Mouse (Mus musculus): Measurements from ENCODE around the gene Lrrc74b. TPM values are rescaled to one million over a fixed set of nuclear protein-coding genes. Genes with fewer than 3 reads are reported as not detected.
"Not testable (repeated sequence)": the region's sequence is repeated elsewhere in the genome, so short reads cannot be mapped to it uniquely, and the experiment has no call there.

Lrrc74b gene
- polyA plus RNA-seq, 1 experiment from 2014 or later, result 0.20 TPM

DNA sequence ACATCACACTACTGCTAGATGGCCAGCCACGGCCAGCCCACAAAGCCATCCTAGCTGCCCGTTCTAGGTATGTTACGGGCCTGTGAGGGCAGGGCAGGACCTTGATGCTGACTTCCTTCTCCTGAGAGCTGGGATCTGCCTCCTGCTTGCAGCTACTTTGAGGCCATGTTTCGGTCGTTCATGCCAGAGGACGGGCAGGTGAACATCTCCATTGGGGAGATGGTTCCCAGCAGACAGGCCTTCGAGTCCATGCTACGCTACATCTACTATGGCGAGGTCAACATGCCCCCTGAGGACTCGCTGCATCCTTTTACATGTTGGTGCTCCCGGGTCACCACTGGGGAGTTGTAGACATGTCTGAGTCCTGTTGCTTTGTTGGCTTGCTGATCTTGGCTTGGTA lies 36.9 kb downstream of the Lrrc74b start:
- H3K27ac ChIP-seq (replicated peaks; ENCODE audit: low read depth, low read length), result no peak overlapping the region

GRCm38 (mm10) chr16:17518910-17519309 lies 42.1 kb downstream of the Lrrc74b start:
- no peak overlapping the region for H3K4me3 ChIP-seq (ENCODE audit: low read depth, low read length)
- ATAC-seq (ENCODE audit: insufficient number of reproducible peaks, low FRiP score, low TSS enrichment, low read depth), result no peak
- no peak overlapping the region for H3K27ac ChIP-seq (replicated peaks; ENCODE audit: low read depth, low read length)
- DNase-seq (ENCODE audit: low spot score), result no peak
- WGBS, result 85% methylated on average over 2 of the region's 2 CpGs
- peaks cover 31% of the 10 kb centered on the region for H3K36me3 ChIP-seq (ENCODE audit: control insufficient read depth, insufficient read depth, low read length)
- H3K4me1 ChIP-seq (ENCODE audit: control insufficient read depth, insufficient read depth, low read length), result no peaks in the 10 kb centered on the region
- H3K27me3 ChIP-seq (ENCODE audit: control insufficient read depth, insufficient read depth, low read length), result no peaks in the 10 kb centered on the region
- no peak overlapping the region for H3K9ac ChIP-seq (ENCODE audit: low read length)
- no peak overlapping the region for H3K4me2 ChIP-seq (ENCODE audit: low read depth, severe bottlenecking)
- H3K9me3 ChIP-seq (ENCODE audit: control insufficient read depth, low read length), result no peaks in the 10 kb centered on the region

More for the DNA sequence above, 36.9 kb downstream of the Lrrc74b start:
- Histone ChIP-seq H3K4me3 (ENCODE audit: low read depth, low read length) (no peak overlapping the region), H3K4me2 (ENCODE audit: low read depth, severe bottlenecking) (no peak overlapping the region), H3K4me1 (ENCODE audit: control insufficient read depth, insufficient read depth, low read length) (no peaks in the 10 kb centered on the region), H3K36me3 (ENCODE audit: control insufficient read depth, insufficient read depth, low read length) (peaks cover 57% of the 10 kb centered on the region), H3K9me3 (ENCODE audit: control insufficient read depth, low read length) (no peaks in the 10 kb centered on the region), H3K27me3 (ENCODE audit: control insufficient read depth, insufficient read depth, low read length) (no peaks in the 10 kb centered on the region), H3K9ac (ENCODE audit: low read length) (no peak overlapping the region)
- 95% methylated on average over 11 of the region's 11 CpGs for WGBS
- no peak for ATAC-seq (ENCODE audit: insufficient number of reproducible peaks, low FRiP score, low TSS enrichment, low read depth)
- no peak for DNase-seq (ENCODE audit: low spot score)

GRCm38 (mm10) chr16:17511431-17511830 lies 49.6 kb downstream of the Lrrc74b start:
- no peak overlapping the region for H3K27ac ChIP-seq (replicated peaks; ENCODE audit: low read depth, low read length)
- ATAC-seq (ENCODE audit: insufficient number of reproducible peaks, low FRiP score, low TSS enrichment, low read depth) (no peak), DNase-seq (ENCODE audit: low spot score) (no peak)
- no peak overlapping the region for H3K9ac ChIP-seq (ENCODE audit: low read length)
- H3K9me3 ChIP-seq (ENCODE audit: control insufficient read depth, low read length), result no peaks in the 10 kb centered on the region
- no peaks in the 10 kb centered on the region for H3K27me3 ChIP-seq (ENCODE audit: control insufficient read depth, insufficient read depth, low read length)
- 95% methylated on average over 4 of the region's 4 CpGs for WGBS
- no peak overlapping the region for H3K4me3 ChIP-seq (ENCODE audit: low read depth, low read length)
- H3K4me2 ChIP-seq (ENCODE audit: low read depth, severe bottlenecking), result no peak overlapping the region
- 0 out of 2 replicates have a peak, but pooled peaks cover 5% of the 10 kb centered on the region for H3K4me1 ChIP-seq (ENCODE audit: control insufficient read depth, insufficient read depth, low read length)
- peaks cover 2% of the 10 kb centered on the region; the same call in 1 of the 2 replicates for H3K36me3 ChIP-seq (ENCODE audit: control insufficient read depth, insufficient read depth, low read length)

GRCm38 (mm10) chr16:17510686-17511085 lies 50.4 kb downstream of the Lrrc74b start:
- Histone ChIP-seq H3K4me3 (ENCODE audit: low read depth, low read length) (no peak overlapping the region), H3K36me3 (ENCODE audit: control insufficient read depth, insufficient read depth, low read length) (peaks cover 2% of the 10 kb centered on the region; the same call in 1 of the 2 replicates), H3K27ac (replicated peaks; ENCODE audit: low read depth, low read length) (no peak overlapping the region), H3K9me3 (ENCODE audit: control insufficient read depth, low read length) (no peaks in the 10 kb centered on the region), H3K4me2 (ENCODE audit: low read depth, severe bottlenecking) (no peak overlapping the region), H3K4me1 (ENCODE audit: control insufficient read depth, insufficient read depth, low read length) (0 out of 2 replicates have a peak, but pooled peaks cover 5% of the 10 kb centered on the region), H3K27me3 (ENCODE audit: control insufficient read depth, insufficient read depth, low read length) (no peaks in the 10 kb centered on the region), H3K9ac (ENCODE audit: low read length) (no peak overlapping the region)
- ATAC-seq (ENCODE audit: insufficient number of reproducible peaks, low FRiP score, low TSS enrichment, low read depth) (no peak), DNase-seq (ENCODE audit: low spot score) (no peak)
- 94% methylated on average over 2 of the region's 2 CpGs for WGBS

DNA sequence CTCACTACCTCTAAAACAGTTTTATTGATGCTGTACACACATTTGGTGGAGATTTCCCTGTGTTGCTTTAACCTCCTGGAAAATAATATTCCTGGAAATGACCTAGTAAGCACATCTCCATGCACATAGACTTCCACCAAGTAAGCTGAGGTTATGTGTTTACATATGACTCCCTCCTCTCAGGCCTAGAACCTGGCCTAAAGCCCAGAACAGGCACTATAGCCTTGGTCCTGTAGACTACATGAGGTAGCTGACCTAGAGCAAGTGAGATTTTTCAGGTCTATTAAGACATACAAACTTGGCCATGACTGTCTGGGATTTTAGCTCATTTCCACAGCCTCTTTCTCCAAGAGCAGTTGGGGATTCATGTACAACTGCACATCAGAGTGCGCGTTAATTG lies 50.9 kb downstream of the Lrrc74b start:
- 0 out of 2 replicates have a peak, but pooled peaks cover 5% of the 10 kb centered on the region for H3K4me1 ChIP-seq (ENCODE audit: control insufficient read depth, insufficient read depth, low read length)
- H3K4me3 ChIP-seq (ENCODE audit: low read depth, low read length), result no peak overlapping the region
- no peaks in the 10 kb centered on the region; the same call in 1 of the 2 replicates for H3K36me3 ChIP-seq (ENCODE audit: control insufficient read depth, insufficient read depth, low read length)
- no peaks in the 10 kb centered on the region for H3K27me3 ChIP-seq (ENCODE audit: control insufficient read depth, insufficient read depth, low read length)
- WGBS, result 98% methylated on average over 2 of the region's 2 CpGs
- ATAC-seq (ENCODE audit: insufficient number of reproducible peaks, low FRiP score, low TSS enrichment, low read depth) (no peak), DNase-seq (ENCODE audit: low spot score) (no peak)
- no peaks in the 10 kb centered on the region for H3K9me3 ChIP-seq (ENCODE audit: control insufficient read depth, low read length)
- H3K4me2 ChIP-seq (ENCODE audit: low read depth, severe bottlenecking), result 0 out of 2 replicates have a peak overlapping the region, but pooled peaks have one; percentile 3
- no peak overlapping the region for H3K9ac ChIP-seq (ENCODE audit: low read length)
- no peak overlapping the region for H3K27ac ChIP-seq (replicated peaks; ENCODE audit: low read depth, low read length)

DNA sequence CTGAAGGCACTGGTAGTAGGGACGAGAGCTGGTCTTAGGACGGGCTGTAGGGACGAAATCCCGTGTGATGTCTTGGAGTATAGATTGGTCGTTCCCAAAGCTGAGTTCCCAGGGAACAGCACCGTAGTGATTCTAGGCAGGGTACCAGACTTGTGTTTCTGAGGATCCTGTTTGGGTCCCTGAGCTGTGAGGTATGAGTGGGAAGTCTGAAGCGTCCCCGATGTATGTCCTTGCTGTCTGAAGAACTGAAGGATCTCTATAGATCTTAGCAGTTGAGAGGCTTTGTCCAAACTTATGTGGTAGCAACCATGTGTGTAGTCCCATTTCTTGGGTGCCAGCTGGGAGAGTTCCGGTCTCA lies 51.8 kb downstream of the Lrrc74b start:
- ATAC-seq (ENCODE audit: insufficient number of reproducible peaks, low FRiP score, low TSS enrichment, low read depth), result no peak
- Histone ChIP-seq H3K4me2 (ENCODE audit: low read depth, severe bottlenecking) (peak overlapping the region; percentile 73), H3K4me3 (ENCODE audit: low read depth, low read length) (peak overlapping the region; percentile 70), H3K4me1 (ENCODE audit: control insufficient read depth, insufficient read depth, low read length) (0 out of 2 replicates have a peak, but pooled peaks cover 5% of the 10 kb centered on the region), H3K27me3 (ENCODE audit: control insufficient read depth, insufficient read depth, low read length) (no peaks in the 10 kb centered on the region), H3K9ac (ENCODE audit: low read length) (peak overlapping the region; percentile 83), H3K27ac (replicated peaks; ENCODE audit: low read depth, low read length) (no peak overlapping the region; the same call in 1 of the 2 replicates), H3K36me3 (ENCODE audit: control insufficient read depth, insufficient read depth, low read length) (no peaks in the 10 kb centered on the region; the same call in 1 of the 2 replicates), H3K9me3 (ENCODE audit: control insufficient read depth, low read length) (no peaks in the 10 kb centered on the region)
- no peak for DNase-seq (ENCODE audit: low spot score)
- WGBS, result 14% methylated on average over 9 of the region's 9 CpGs

- peak within 1 kb of the TSS; percentile 83 for H3K9ac ChIP-seq (ENCODE audit: low read length)
- H3K36me3 ChIP-seq (ENCODE audit: control insufficient read depth, insufficient read depth, low read length), result no peaks in the 10 kb centered on the region; the same call in 1 of the 2 replicates
- peak within 1 kb of the TSS; percentile 73 for H3K4me2 ChIP-seq (ENCODE audit: low read depth, severe bottlenecking)
- H3K9me3 ChIP-seq (ENCODE audit: control insufficient read depth, low read length), result no peaks in the 10 kb centered on the region
- ATAC-seq (ENCODE audit: insufficient number of reproducible peaks, low FRiP score, low TSS enrichment, low read depth) (peak; percentile 96), DNase-seq (ENCODE audit: low spot score) (peak; percentile 95)
- peak within 1 kb of the TSS; percentile 70 for H3K4me3 ChIP-seq (ENCODE audit: low read depth, low read length)
- under 1% methylated on average over 50 of the region's 50 CpGs for WGBS
- H3K27me3 ChIP-seq (ENCODE audit: control insufficient read depth, insufficient read depth, low read length), result no peaks in the 10 kb centered on the region
- H3K27ac ChIP-seq (replicated peaks; ENCODE audit: low read depth, low read length), result peak within 1 kb of the TSS; percentile 36; the same call in 1 of the 2 replicates
- H3K4me1 ChIP-seq (ENCODE audit: control insufficient read depth, insufficient read depth, low read length), result 0 out of 2 replicates have a peak, but pooled peaks cover 5% of the 10 kb centered on the region
Observed at GRCm38 (mm10) chr16:17508546-17509239, 52.4 kb downstream of the Lrrc74b start, which contains the start of gene Lztr1. TSS of gene Lztr1 (plus strand) at chr16:17508688.

DNA sequence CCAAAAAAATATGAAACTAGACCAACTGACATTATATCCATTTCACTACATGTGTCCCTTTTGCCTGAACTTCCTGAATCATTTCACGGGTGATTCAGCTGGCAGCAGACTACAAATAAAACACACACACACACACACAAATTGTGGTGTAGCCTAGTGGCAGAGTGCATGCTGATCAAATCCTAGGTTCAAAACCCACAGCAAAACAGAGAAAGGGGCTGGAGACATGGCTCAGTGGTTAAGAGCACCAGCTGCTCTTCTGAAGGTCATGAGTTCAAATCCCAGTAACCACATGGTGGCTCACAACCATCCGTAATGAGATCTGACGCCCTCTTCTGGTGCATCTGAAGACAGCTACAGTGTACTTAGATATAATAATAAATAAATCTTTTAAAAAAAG lies 53.0 kb downstream of the Lrrc74b start:
- Histone ChIP-seq H3K4me2 (ENCODE audit: low read depth, severe bottlenecking) (peak overlapping the region; percentile 73), H3K27ac (replicated peaks; ENCODE audit: low read depth, low read length) (peak overlapping the region; percentile 36; the same call in 1 of the 2 replicates), H3K4me3 (ENCODE audit: low read depth, low read length) (peak overlapping the region; percentile 70), H3K9ac (ENCODE audit: low read length) (peak overlapping the region; percentile 83)
- not testable (repeated sequence) for DNase-seq (ENCODE audit: low spot score); H3K4me1 ChIP-seq (ENCODE audit: control insufficient read depth, insufficient read depth, low read length); ATAC-seq (ENCODE audit: insufficient number of reproducible peaks, low FRiP score, low TSS enrichment, low read depth); H3K27me3 ChIP-seq (ENCODE audit: control insufficient read depth, insufficient read depth, low read length); H3K9me3 ChIP-seq (ENCODE audit: control insufficient read depth, low read length); H3K36me3 ChIP-seq (ENCODE audit: control insufficient read depth, insufficient read depth, low read length)
- WGBS, result 35% methylated on average over 3 of the region's 3 CpGs

Measured in limb, embryonic 11.5 days (tissue).